Mouse (Mus musculus) inflammation-experienced regulatory T-cells (primary cell): Measurements from ENCODE around the gene Ubl4a. TPM values are rescaled to one million over a fixed set of nuclear protein-coding genes. Genes with fewer than 3 reads are reported as not detected.

Source experiments
- polyA plus RNA-seq, 2 experiments: library from polyadenylated mRNA; unstranded; fragments of 100-300 nt; shearing (Covaris generic); gene quantifications; one replicate each; pipeline ENCODE4 v1.2.1; 2017

The Ubl4a gene
- polyA plus RNA-seq = 10 to 100 TPM; 52.3 to 66.9 TPM

GRCm38 (mm10) chrX:74372888-74373549 is at the start of gene Ubl4a, which contains the start of gene Slc10a3:
Ubl4a (minus strand) TSS chrX:74373218.
Slc10a3 (minus strand) TSS chrX:74373349.

GRCm38 (mm10) chrX:74392535-74393443 is 19.8 kb upstream of the Ubl4a start, which contains the start of the genes Fam3a and Ikbkg:
Fam3a (minus strand) TSS chrX:74393272.
Ikbkg (plus strand) TSS chrX:74393290.

GRCm38 (mm10) chrX:74353467-74353770 is 19.6 kb downstream of the Ubl4a start, which contains the start of gene Lage3:
Lage3 (minus strand) TSS chrX:74353618.

GRCm38 (mm10) chrX:74328725-74329161 is 44.3 kb downstream of the Ubl4a start, which contains the start of gene Plxna3:
Plxna3 (plus strand) TSS chrX:74329066.

Other genes with a start within 250 kb of the Ubl4a start
- gene Opn1mw, start 245.8 kb downstream of the Ubl4a start, polyA plus RNA-seq = not detected
- 10 to 100 TPM; 46.8 to 53.9 TPM for gene Mecp2, start 237.9 kb downstream of the Ubl4a start, polyA plus RNA-seq
- not detected for gene Tex28, start 205.4 kb downstream of the Ubl4a start, polyA plus RNA-seq
- 1 to 10 TPM; 2.0 to 3.8 TPM for gene Tktl1, start 196.0 kb downstream of the Ubl4a start, polyA plus RNA-seq
- 100 to 1,000 TPM; 247 to 358 TPM for gene Flna, start 123.4 kb downstream of the Ubl4a start, polyA plus RNA-seq
- 10 to 100 TPM; 48.9 to 66.6 TPM for gene Emd, start 118.5 kb downstream of the Ubl4a start, polyA plus RNA-seq
- 10 to 100 TPM; 44.3 to 79.3 TPM for gene Rpl10, start 102.4 kb downstream of the Ubl4a start, polyA plus RNA-seq
- gene Taz, start 91.3 kb downstream of the Ubl4a start, polyA plus RNA-seq = 100 to 1,000 TPM; 140 to 181 TPM
- 10 to 100 TPM; 22.4 to 29.5 TPM for gene Dnase1l1, start 90.9 kb downstream of the Ubl4a start, polyA plus RNA-seq
- 100 to 1,000 TPM; 155 to 162 TPM for gene Atp6ap1, start 76.1 kb downstream of the Ubl4a start, polyA plus RNA-seq
- 100 to 1,000 TPM; 260 to 309 TPM for gene Gdi1, start 68.2 kb downstream of the Ubl4a start, polyA plus RNA-seq
- gene Fam50a, start 60.2 kb downstream of the Ubl4a start, polyA plus RNA-seq = 10 to 100 TPM; 78.9 to 83.6 TPM
- 1 to 10 TPM; 2.4 to 6.9 TPM for gene Plxna3, start 44.2 kb downstream of the Ubl4a start, polyA plus RNA-seq
- 10 to 100 TPM; 34.3 to 51.6 TPM for gene Lage3, start 19.6 kb downstream of the Ubl4a start, polyA plus RNA-seq
- 10 to 100 TPM; 40.0 to 40.5 TPM for gene Slc10a3, start 131 bp upstream of the Ubl4a start, polyA plus RNA-seq
- 10 to 100 TPM; 34.3 to 41.1 TPM for gene Fam3a, start 20.1 kb upstream of the Ubl4a start, polyA plus RNA-seq
- gene Ikbkg, start 20.1 kb upstream of the Ubl4a start, polyA plus RNA-seq = 10 to 100 TPM; 35.8 to 36.6 TPM
- gene G6pdx, start 56.0 kb upstream of the Ubl4a start, polyA plus RNA-seq = 10 to 100 TPM; 47.5 to 51.1 TPM
- not detected for gene Gm6880, start 108.2 kb upstream of the Ubl4a start, polyA plus RNA-seq
- not detected for gene Olfr1326-ps1, start 201.7 kb upstream of the Ubl4a start, polyA plus RNA-seq
- gene Olfr1325, start 219.5 kb upstream of the Ubl4a start, polyA plus RNA-seq = not detected